Mouse (Mus musculus) bone marrow, adult 2 months (tissue): ENCODE data around the gene Anks1b. TPM values are rescaled to one million over a fixed set of nuclear protein-coding genes. Genes with fewer than 3 reads are reported as not detected.

Source experiments
- H3K27ac ChIP-seq: fragments of 200-500 bp; 2 replicates; pipeline ENCODE4 v1.5.1; 2012; ENCODE audit warnings: low read depth, mild to moderate bottlenecking, control low read depth, inconsistent platforms, low read length; ENCODE audit not compliant: control insufficient read depth, poor library complexity, insufficient read depth
- H3K4me1 ChIP-seq: fragments of 200-500 bp; 2 replicates; pipeline ENCODE4 v1.6.1; 2011; ENCODE audit warnings: low read length; ENCODE audit not compliant: control insufficient read depth, insufficient read depth
- H3K4me3 ChIP-seq: fragments of 200-500 bp; replicated peaks from 2 replicates; pipeline ENCODE3; 2011; ENCODE audit warnings: mild to moderate bottlenecking, low read depth, low read length, control low read depth; ENCODE audit not compliant: control insufficient read depth
- CTCF ChIP-seq: fragments of 200-500 bp; IDR thresholded peaks from 2 replicates; pipeline ENCODE4 v1.5.1; 2011; ENCODE audit warnings: low read length, control low read depth; ENCODE audit not compliant: control insufficient read depth, insufficient read depth
- POLR2A ChIP-seq: fragments of 200-500 bp; IDR thresholded peaks from 2 replicates; pipeline ENCODE4 v1.6.1; 2011; ENCODE audit warnings: low read depth, mild to moderate bottlenecking, control low read depth, low read length, borderline replicate concordance; ENCODE audit not compliant: control insufficient read depth
- WGBS: fragments of 180-500 bp; shearing (Covaris S2); methylation state at CpG from one replicate; pipeline ENCODE4 v1.1.7; 2018; 5-methylcytosine and 5-hydroxymethylcytosine counted together
- polyA plus RNA-seq: library from polyadenylated mRNA; stranded (reverse); fragments of >200 nt; gene quantifications from 2 replicates; pipeline ENCODE4 v1.2.4, GENCODE M21; 2011; ENCODE audit warnings: low replicate concordance; ENCODE audit not compliant: missing spikeins, insufficient read depth, insufficient read length

Anks1b gene
- polyA plus RNA-seq, 1 experiment: not detected

DNA sequence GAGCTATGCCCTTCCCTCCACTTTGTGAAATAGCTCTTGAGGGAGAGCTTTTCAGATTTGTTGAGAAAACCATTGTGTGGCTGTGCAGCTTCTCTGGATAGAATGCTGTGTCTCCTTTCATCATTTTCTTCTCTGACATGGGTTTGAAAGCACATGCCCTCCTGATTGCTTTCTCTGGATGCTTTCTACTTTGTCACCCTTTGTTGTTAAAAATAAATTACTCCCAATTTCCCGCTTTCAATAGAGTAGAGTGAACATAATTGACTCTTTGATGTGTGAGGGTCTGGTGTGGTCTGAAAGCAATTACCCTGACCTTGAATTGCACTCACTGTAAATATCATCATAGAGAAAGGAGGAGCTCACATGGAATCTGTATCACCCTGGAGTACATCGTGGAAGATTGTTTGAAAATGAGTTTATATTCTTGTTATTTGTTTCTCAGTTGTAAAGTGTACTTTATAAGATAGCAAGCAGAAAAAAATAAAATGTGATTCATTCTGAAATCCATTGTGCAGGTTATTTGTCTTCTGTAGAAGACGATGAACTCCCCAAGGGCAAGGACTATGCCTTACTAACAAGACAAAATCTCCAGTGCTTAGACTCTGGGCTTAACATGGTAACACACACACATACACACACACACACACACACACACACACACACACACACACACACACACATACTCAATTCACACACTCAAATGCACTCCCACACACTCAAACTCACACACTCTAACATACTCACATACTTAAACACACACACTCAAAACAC, 385.8 kb downstream of the Anks1b start:
- H3K27ac ChIP-seq: no peak overlapping the region
- H3K4me1 ChIP-seq: no peaks in the 10 kb centered on the region
- TF ChIP-seq POLR2A: no peak
- H3K4me3 ChIP-seq: no peak overlapping the region
- WGBS: 70% methylated on average over 3 of the region's 3 CpGs

DNA sequence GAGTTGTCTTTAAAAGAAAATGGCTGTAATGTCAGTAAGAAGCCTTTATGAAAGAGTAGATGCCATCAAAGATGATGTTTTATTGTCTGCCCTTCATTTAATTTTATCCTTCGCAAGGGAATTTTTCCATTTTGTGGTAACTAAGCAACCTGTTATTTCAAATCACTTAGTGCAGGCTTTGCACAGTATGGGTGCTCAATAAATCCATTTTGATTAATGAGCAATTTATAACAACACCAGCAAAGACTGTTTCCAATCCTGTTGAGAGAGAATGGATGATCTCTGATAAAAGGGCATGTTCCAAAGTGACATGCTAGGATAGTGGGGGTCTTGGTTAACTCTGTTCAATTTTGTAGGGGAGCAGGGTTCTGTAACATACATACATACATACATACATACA, 398.0 kb downstream of the Anks1b start:
- 80% methylated on average over 1 of the region's 1 CpGs for WGBS

DNA sequence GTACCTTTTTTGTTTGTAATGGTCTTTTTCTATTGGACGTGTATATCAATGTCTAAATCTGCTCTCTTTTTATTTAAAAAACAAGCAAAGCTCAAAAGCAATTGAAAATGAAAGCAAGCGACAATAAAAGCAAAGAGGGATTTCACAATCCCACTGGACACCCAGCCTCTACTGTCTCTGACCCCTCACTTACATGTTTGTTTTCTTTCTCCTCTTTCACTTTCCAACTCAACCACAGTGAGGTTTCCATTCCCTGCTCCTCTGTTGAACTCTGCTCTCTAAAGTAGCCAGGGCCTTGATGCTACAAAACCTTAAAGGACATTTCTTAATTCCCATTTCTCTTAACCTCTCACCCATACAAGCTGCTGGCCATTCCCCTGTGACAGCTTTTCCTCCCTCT, 400.0 kb downstream of the Anks1b start:
- WGBS: 69% methylated on average over 2 of the region's 2 CpGs
- H3K4me3 ChIP-seq: no peak overlapping the region
- no peaks in the 10 kb centered on the region for H3K4me1 ChIP-seq
- TF ChIP-seq POLR2A (no peak), CTCF (no peak)
- H3K27ac ChIP-seq: no peak overlapping the region

More for the DNA sequence above, 398.0 kb downstream of the Anks1b start:
- Histone ChIP-seq H3K4me1 (no peaks in the 10 kb centered on the region), H3K4me3 (no peak overlapping the region), H3K27ac (no peak overlapping the region)
- TF ChIP-seq POLR2A (no peak), CTCF (no peak)

DNA sequence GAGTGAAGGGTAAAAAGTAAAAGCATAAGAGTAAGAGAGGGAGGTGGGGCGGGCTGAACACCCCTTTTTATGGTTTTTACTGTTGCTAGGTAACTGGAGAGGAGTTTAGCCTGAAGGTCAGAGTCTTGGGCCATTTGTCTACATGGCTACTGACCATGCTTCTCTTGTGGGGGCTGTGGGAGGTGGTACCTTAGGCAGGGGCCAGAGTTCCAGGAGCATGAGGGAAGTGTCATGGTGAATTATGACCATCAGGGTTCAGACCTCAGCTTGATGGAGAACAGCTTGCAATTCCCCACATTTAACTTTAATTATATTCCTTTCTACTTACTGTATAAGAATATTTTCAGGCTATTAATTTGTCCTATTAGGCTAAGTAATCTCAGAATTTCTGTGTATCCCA, 413.3 kb downstream of the Anks1b start:
- WGBS: 63% methylated on average over 1 of the region's 1 CpGs
- no peaks in the 10 kb centered on the region for H3K4me1 ChIP-seq
- H3K27ac ChIP-seq: no peak overlapping the region
- H3K4me3 ChIP-seq: no peak overlapping the region
- TF ChIP-seq POLR2A (no peak), CTCF (no peak)

DNA sequence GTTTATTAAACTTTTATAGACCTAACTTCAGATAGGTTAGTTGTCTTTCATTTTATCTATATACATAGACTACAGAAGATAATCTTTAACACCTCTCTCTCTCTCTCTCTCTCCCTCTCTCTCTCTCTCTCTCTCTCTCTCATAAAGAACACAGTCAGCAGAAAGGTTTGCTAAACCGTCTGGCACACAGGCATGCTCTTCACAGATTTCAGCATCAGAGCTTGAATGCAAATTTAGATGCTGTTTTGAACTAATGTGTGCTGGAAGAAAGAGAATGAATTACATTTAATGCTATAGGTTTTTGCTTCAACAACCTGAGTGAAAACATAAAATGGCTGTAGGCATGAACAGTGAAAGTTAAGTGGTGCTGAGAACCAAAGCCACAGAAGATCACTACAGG, 429.9 kb downstream of the Anks1b start:
- Histone ChIP-seq H3K4me1 (no peaks in the 10 kb centered on the region), H3K4me3 (no peak overlapping the region), H3K27ac (no peak overlapping the region)
- TF ChIP-seq CTCF (no peak), POLR2A (no peak)
- 65% methylated on average over 1 of the region's 1 CpGs for WGBS

DNA sequence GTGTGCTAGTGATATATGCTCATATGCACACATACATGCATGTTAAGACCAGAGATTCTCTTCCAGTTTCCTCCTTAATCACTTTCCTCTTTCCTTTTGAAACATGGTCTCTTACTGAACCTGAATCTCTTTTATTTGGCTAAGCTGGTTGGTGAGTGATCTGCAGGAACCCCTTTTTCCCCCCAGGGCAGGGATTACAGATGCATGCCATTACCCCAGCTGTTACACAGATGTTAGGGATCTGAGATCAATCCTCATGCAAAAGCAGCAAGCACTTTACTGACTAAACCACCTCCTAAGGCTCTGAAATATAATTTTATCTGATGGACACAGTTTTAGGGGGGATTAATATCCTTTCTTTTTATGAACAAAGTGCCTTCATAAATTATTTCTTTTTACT, 432.8 kb downstream of the Anks1b start:
- TF ChIP-seq CTCF (no peak), POLR2A (no peak)
- Histone ChIP-seq H3K27ac (no peak overlapping the region), H3K4me1 (no peaks in the 10 kb centered on the region), H3K4me3 (no peak overlapping the region)

DNA sequence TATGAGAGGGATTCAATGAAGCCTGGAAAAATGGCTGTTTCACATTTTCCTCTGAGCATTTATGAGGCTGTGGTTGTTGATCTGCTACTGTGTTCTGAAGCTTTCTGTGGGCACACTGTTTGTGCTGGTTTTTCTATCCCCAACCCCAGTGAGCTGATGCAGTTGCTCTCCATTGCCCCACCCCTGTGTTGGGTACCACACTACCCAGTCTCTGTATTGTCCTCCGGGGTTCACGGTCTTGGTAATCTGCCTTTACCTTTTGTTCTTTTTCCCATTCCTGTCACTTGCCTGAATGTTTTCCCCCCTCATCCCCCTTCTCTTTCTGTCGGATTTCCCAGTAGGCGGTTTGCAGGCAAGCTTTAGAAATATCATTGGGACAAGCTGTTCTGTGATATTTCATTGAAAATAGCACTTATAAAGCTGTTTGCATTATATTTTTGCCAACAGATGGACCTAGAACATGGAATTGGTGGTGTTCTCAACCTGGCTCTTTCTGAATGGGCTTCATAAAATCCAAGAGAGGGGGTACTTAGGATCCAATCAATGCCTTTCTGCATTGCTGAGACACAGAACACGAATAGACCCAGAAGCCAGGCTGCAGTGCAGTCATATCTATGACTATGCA, 434.7 kb downstream of the Anks1b start:
- H3K4me1 ChIP-seq: no peaks in the 10 kb centered on the region
- 68% methylated on average over 5 of the region's 5 CpGs for WGBS
- no peak overlapping the region for H3K27ac ChIP-seq
- no peak overlapping the region for H3K4me3 ChIP-seq
- TF ChIP-seq CTCF: no peak
- TF ChIP-seq POLR2A: no peak

DNA sequence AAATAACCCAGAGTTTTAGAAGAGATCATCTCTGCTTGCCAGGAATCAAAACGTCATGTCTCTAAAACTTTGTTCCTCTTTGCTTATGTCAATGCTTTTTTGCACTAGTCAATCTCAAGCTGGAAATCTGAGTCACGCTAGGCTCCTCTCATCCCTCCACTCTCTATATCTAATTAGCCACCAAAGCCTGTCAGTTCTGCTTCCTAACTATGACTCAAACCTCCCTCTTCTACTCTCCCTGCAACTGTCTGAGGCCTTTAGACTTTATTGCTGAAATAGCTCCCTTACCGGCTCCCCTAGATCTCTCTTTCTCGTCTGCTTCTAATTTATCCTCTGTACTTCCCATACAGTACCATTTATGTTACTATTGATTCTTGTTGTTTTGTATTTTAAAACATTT, 456.5 kb downstream of the Anks1b start:
- Histone ChIP-seq H3K27ac (no peak overlapping the region), H3K4me1 (no peaks in the 10 kb centered on the region), H3K4me3 (no peak overlapping the region)
- TF ChIP-seq CTCF (no peak), POLR2A (no peak)
- WGBS: 84% methylated on average over 4 of the region's 4 CpGs
